Mouse (Mus musculus) myocyte (in vitro differentiated cells): ENCODE data around the gene Disp1.

Experiments
- CEBPB ChIP-seq: IDR thresholded peaks from 2 replicates; pipeline ENCODE4 v1.6.1; 2011; ENCODE audit warnings: mild to moderate bottlenecking, moderate library complexity; ENCODE audit not compliant: poor library complexity, insufficient read depth, severe bottlenecking
- E2F4 ChIP-seq: IDR thresholded peaks from one replicate; pipeline ENCODE4 v1.6.1; 2011; ENCODE audit warnings: mild to moderate bottlenecking, control low read depth, moderate library complexity; ENCODE audit not compliant: insufficient read depth
- POLR2A ChIP-seq: IDR thresholded peaks from one replicate; pipeline ENCODE4 v1.6.1; 2011; ENCODE audit warnings: low read depth, mild to moderate bottlenecking, control low read depth, moderate library complexity; ENCODE audit not compliant: insufficient read length
- POLR2AphosphoS2 ChIP-seq: IDR thresholded peaks from one replicate; pipeline ENCODE4 v1.6.1; 2011; ENCODE audit warnings: low read depth, control low read depth; ENCODE audit not compliant: insufficient read length
- TCF12 ChIP-seq: IDR thresholded peaks from one replicate; pipeline ENCODE4 v1.6.1; 2011; ENCODE audit warnings: mild to moderate bottlenecking, control low read depth; ENCODE audit not compliant: poor library complexity, insufficient read depth, severe bottlenecking
- USF1 ChIP-seq: IDR thresholded peaks from one replicate; pipeline ENCODE4 v1.6.1; 2011; ENCODE audit warnings: low read depth, mild to moderate bottlenecking, control low read depth, moderate library complexity

DNA sequence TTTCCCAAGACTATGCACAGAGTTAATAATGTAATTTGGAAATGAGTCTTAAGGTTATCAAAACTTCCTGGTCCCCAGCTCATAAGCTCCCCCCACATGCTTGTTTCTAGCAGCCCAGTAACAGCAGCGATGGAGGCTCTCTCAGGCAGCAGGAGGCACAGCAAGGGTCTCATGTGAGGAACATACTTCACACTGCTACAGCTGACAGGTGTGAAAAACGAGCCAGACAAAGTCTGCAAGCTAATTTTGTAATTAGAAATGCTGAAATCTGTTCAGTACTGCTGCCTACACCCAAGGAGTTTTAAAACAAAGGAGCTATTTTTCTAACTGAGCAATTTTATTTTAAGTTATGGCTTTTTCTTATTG lies 40.3 kb downstream of the Disp1 start:
- TF ChIP-seq POLR2A = no peak
- no peak for TF ChIP-seq POLR2AphosphoS2
- TF ChIP-seq CEBPB = no peak
- TF ChIP-seq E2F4 = no peak
- no peak for TF ChIP-seq USF1
- TF ChIP-seq TCF12 = no peak
